31 mouse cellular contexts compared by ENCODE assay signal in genomic region chr11:24130186-24130760, GRCm38 (mm10). TPM values are rescaled to one million over a fixed set of nuclear protein-coding genes. Genes with fewer than 3 reads are reported as not detected.
DNase-seq lines count a peak whose midpoint lies in the region; ATAC-seq and TF ChIP-seq lines count a peak whose summit lies in the region.
"Had no signal": no experiment of that assay in that cellular context is flagged by ENCODE, and none has a peak within 500 bp of the region (broad histone marks: within the 10 kb centered on the region; RNA-seq: fewer than 3 reads in every experiment).

No protein-coding gene starts in this region.

- H3K27me3 ChIP-seq in liver, postnatal 0 days (ENCODE audit: insufficient read depth, low read length): no peaks in the 10 kb centered on the region
- no peaks in the 10 kb centered on the region for H3K27me3 ChIP-seq in midbrain, embryonic 10.5 days (ENCODE audit: low read depth, poor library complexity, severe bottlenecking)
- H3K27me3 ChIP-seq: intestine, embryonic 15.5 days; kidney, embryonic 15.5 days; limb, embryonic 15.5 days; midbrain, embryonic 12.5 days; neural tube, embryonic 15.5 days had no signal

- TF ChIP-seq EP300 in liver, postnatal 0 days (IDR thresholded peaks at IDR 0.05; ENCODE audit: low read depth): no peak

- WGBS in bone marrow, adult 2 months: 51% methylated on average over 7 of the region's 7 CpGs
- WGBS in liver, postnatal 0 days (ENCODE audit: insufficient replicate concordance): 39% methylated on average over 7 of the region's 7 CpGs
- WGBS in midbrain, embryonic 10.5 days: 89% methylated on average over 7 of the region's 7 CpGs

- peak overlapping the region; percentile 38 for H3K4me2 ChIP-seq in liver, postnatal 0 days (ENCODE audit: low read depth, low read length)
- H3K4me2 ChIP-seq: intestine, embryonic 15.5 days; kidney, embryonic 15.5 days; limb, embryonic 15.5 days; midbrain, embryonic 12.5 days; neural tube, embryonic 15.5 days had no signal

- 0 out of 2 replicates have a peak, but pooled peaks have one; percentile 13 for ATAC-seq in granulocyte monocyte progenitor cell, adult 5-6 weeks (replicated peaks; ENCODE audit: poor library complexity, severe bottlenecking)
- ATAC-seq in liver, postnatal 0 days: no peak
- ATAC-seq: forebrain, embryonic 16.5 days; hindbrain, embryonic 16.5 days; lung, postnatal 0 days had no signal

- H3K4me3 ChIP-seq in left cerebral cortex, adult 2 months: no peak overlapping the region
- no peak overlapping the region for H3K4me3 ChIP-seq in bone marrow, adult 2 months (replicated peaks; ENCODE audit: control insufficient read depth, low read depth, low read length)
- no peak overlapping the region for H3K4me3 ChIP-seq in liver, postnatal 0 days (ENCODE audit: low read depth, low read length)
- no peak overlapping the region for H3K4me3 ChIP-seq in midbrain, embryonic 10.5 days
- H3K4me3 ChIP-seq: intestine, embryonic 15.5 days; kidney, embryonic 15.5 days; limb, embryonic 15.5 days; midbrain, embryonic 12.5 days; neural tube, embryonic 15.5 days had no signal

- H3K36me3 ChIP-seq in liver, postnatal 0 days (replicated peaks; ENCODE audit: insufficient read depth, low read length): no peaks in the 10 kb centered on the region
- no peaks in the 10 kb centered on the region; the same call in 1 of the 2 replicates for H3K36me3 ChIP-seq in midbrain, embryonic 10.5 days
- H3K36me3 ChIP-seq: intestine, embryonic 15.5 days; kidney, embryonic 15.5 days; limb, embryonic 15.5 days; neural tube, embryonic 15.5 days had no signal

- no peak for TF ChIP-seq CTCF in left cerebral cortex, adult 2 months (IDR thresholded peaks at IDR 0.05)
- TF ChIP-seq CTCF in bone marrow, adult 2 months (IDR thresholded peaks at IDR 0.05; ENCODE audit: control insufficient read depth, insufficient read depth, low read length): no peak
- TF ChIP-seq CTCF in liver, postnatal 0 days (IDR thresholded peaks at IDR 0.05; ENCODE audit: low read depth): no peak

- H3K27ac ChIP-seq in left cerebral cortex, adult 2 months: peak overlapping the region; percentile 32; the same call in 1 of the 2 replicates
- peak overlapping the region; percentile 54 for H3K27ac ChIP-seq in bone marrow, adult 2 months (ENCODE audit: control insufficient read depth, insufficient read depth, low read depth, low read length, poor library complexity)
- peak overlapping the region; percentile 75 for H3K27ac ChIP-seq in liver, postnatal 0 days (ENCODE audit: low read depth)
- no peak overlapping the region for H3K27ac ChIP-seq in midbrain, embryonic 10.5 days (replicated peaks)
- H3K27ac ChIP-seq: intestine, embryonic 15.5 days; kidney, embryonic 15.5 days; limb, embryonic 15.5 days; macrophage; midbrain, embryonic 12.5 days; neural tube, embryonic 15.5 days had no signal

- DNase-seq in left cerebral cortex, adult 2 months (ENCODE audit: extremely low spot score in 1 of 2, low spot score in 2 of 2): no peak
- DNase-seq in left cerebral cortex, adult 8-10 months (ENCODE audit: low spot score in 2 of 2): no peak
- DNase-seq in liver, postnatal 0 days: no peak
- no peak for DNase-seq in cerebellum, adult 9-11 months
- no peak for DNase-seq in midbrain, embryonic 10.5 days (ENCODE audit: low spot score)
- no peak for DNase-seq in testis, postnatal 14 days (ENCODE audit: low spot score)
- DNase-seq: adrenal gland, postnatal 25 days; cerebellum, adult 11 months; cerebellum, postnatal 10 days; gastrocnemius, postnatal 25 days; heart, postnatal 36 days; kidney, postnatal 36 days; layer of hippocampus, adult 9-11 months; left cerebral cortex, postnatal 4 days had no signal

- no peak overlapping the region for H3K9ac ChIP-seq in liver, postnatal 0 days (replicated peaks)
- H3K9ac ChIP-seq: intestine, embryonic 15.5 days; kidney, embryonic 15.5 days; limb, embryonic 15.5 days; midbrain, embryonic 12.5 days; neural tube, embryonic 15.5 days had no signal

- no peak for TF ChIP-seq POLR2A in bone marrow, adult 2 months (IDR thresholded peaks at IDR 0.05; ENCODE audit: borderline replicate concordance, control insufficient read depth, low read depth, low read length)

- H3K9me3 ChIP-seq in liver, postnatal 0 days (ENCODE audit: low read length): no peaks in the 10 kb centered on the region
- no peaks in the 10 kb centered on the region for H3K9me3 ChIP-seq in midbrain, embryonic 10.5 days (replicated peaks)
- H3K9me3 ChIP-seq: intestine, embryonic 15.5 days; kidney, embryonic 15.5 days; limb, embryonic 15.5 days; midbrain, embryonic 12.5 days; neural tube, embryonic 15.5 days had no signal

- intact Hi-C loops in left cerebral cortex, adult 2 months (cut with DNase I): no loop called here

- peaks cover 21% of the 10 kb centered on the region for H3K4me1 ChIP-seq in bone marrow, adult 2 months (ENCODE audit: control insufficient read depth, insufficient read depth, low read length)
- peaks cover 61% of the 10 kb centered on the region for H3K4me1 ChIP-seq in liver, postnatal 0 days (ENCODE audit: insufficient read depth)
- peaks cover 19% of the 10 kb centered on the region for H3K4me1 ChIP-seq in midbrain, embryonic 10.5 days

RNA-seq across cellular contexts. Expression of gene Bcl11a, which starts 52.4 kb away (rescaled TPM):
- 100 to 1,000 TPM; 101 to 103 TPM for total RNA-seq in left cerebral cortex, adult 2 months (2021)
- 10 to 100 TPM; 86.5 to 98.6 (median 91.1) TPM for total RNA-seq in left cerebral cortex, adult 8-10 months (2022)
- 23.1 and 23.5 TPM in 2 replicates for polyA plus RNA-seq in bone marrow, adult 2 months (2011; ENCODE audit: insufficient read depth, insufficient read length, low replicate concordance, missing spikeins)
- 33.7 and 44.4 TPM in 2 replicates for total RNA-seq in granulocyte monocyte progenitor cell, adult 5-6 weeks (2014; fragmentation: Nextera tagmentation)
- 10.0 and 16.0 TPM in 2 replicates for total RNA-seq in granulocyte monocyte progenitor cell, adult 5-6 weeks (2017)
- 6.6 and 10.3 TPM in 2 replicates for polyA plus RNA-seq in liver, postnatal 0 days (2015; fragmentation: Nextera tagmentation; extraction: Ambion mirVana)
- 15.8 and 33.2 TPM in 2 replicates for polyA plus RNA-seq in midbrain, embryonic 10.5 days (2016; fragmentation: Nextera tagmentation; extraction: Ambion mirVana)
- polyA plus RNA-seq: C2C12 had no signal

RNA-seq across cellular contexts. Expression of gene A830031A19Rik, which starts 55.4 kb away (rescaled TPM):
- total RNA-seq in left cerebral cortex, adult 2 months (2021): 1 to 10 TPM in 1 of 2 experiments, under 1 TPM in 1; 0.82 to 1.4 TPM
- 1 to 10 TPM in 3 of 4 experiments, under 1 TPM in 1; 0.78 to 2.8 (median 1.2) TPM for total RNA-seq in left cerebral cortex, adult 8-10 months (2022)
- polyA plus RNA-seq in bone marrow, adult 2 months (2011; ENCODE audit: insufficient read depth, insufficient read length, low replicate concordance, missing spikeins): not detected in 2 replicates
- not detected in 2 replicates for total RNA-seq in granulocyte monocyte progenitor cell, adult 5-6 weeks (2014; fragmentation: Nextera tagmentation)
- not detected in 2 replicates for total RNA-seq in granulocyte monocyte progenitor cell, adult 5-6 weeks (2017)
- polyA plus RNA-seq in liver, postnatal 0 days (2015; fragmentation: Nextera tagmentation; extraction: Ambion mirVana): not detected in 2 replicates
- not detected in 2 replicates for polyA plus RNA-seq in midbrain, embryonic 10.5 days (2016; fragmentation: Nextera tagmentation; extraction: Ambion mirVana)
- total RNA-seq: adrenal gland, postnatal 25 days; gastrocnemius, postnatal 25 days; heart, adult 8-10 months; heart, postnatal 36 days had no signal
- polyA plus RNA-seq: C2C12; embryonic facial prominence, embryonic 11.5 days; forebrain, embryonic 16.5 days; heart, embryonic 14.5 days; intestine, embryonic 15.5 days; kidney, embryonic 15.5 days; lung, postnatal 0 days; macrophage; midbrain, embryonic 12.5 days; neural tube, embryonic 15.5 days; stomach, postnatal 0 days; urinary bladder, adult 2 months had no signal
